Mouse (Mus musculus) thymus, adult 2 months (tissue): Measurements from ENCODE around the gene Kif6.

Experiments
- CTCF ChIP-seq: fragments of 200-500 bp; IDR thresholded peaks from 2 replicates; pipeline ENCODE4 v1.5.1; 2012; ENCODE audit warnings: mild to moderate bottlenecking, control low read depth, low read length, moderate library complexity, borderline replicate concordance; ENCODE audit not compliant: control insufficient read depth, poor library complexity, insufficient read depth; ENCODE audit errors: extremely low read depth
- POLR2A ChIP-seq: fragments of 200-500 bp; IDR thresholded peaks from 2 replicates; pipeline ENCODE4 v1.6.1; 2012; ENCODE audit warnings: mild to moderate bottlenecking, low read length, control low read depth, moderate library complexity; ENCODE audit not compliant: control insufficient read depth, poor library complexity, insufficient read depth; ENCODE audit errors: extremely low read depth

GRCm38 (mm10) chr17:49942674-49943073, 327.7 kb downstream of the Kif6 start:
- TF ChIP-seq POLR2A (no peak), CTCF (0 out of 2 replicates have a peak, but pooled peaks have one; percentile 26)
